Mouse (Mus musculus): ENCODE measurements around the gene Zbtb4. TPM values are rescaled to one million over a fixed set of nuclear protein-coding genes. Genes with fewer than 3 reads are reported as not detected.

The Zbtb4 gene
- total and polyA plus RNA-seq, 3 experiments: 2.4 to 2.7 TPM; not detected in 1

DNA sequence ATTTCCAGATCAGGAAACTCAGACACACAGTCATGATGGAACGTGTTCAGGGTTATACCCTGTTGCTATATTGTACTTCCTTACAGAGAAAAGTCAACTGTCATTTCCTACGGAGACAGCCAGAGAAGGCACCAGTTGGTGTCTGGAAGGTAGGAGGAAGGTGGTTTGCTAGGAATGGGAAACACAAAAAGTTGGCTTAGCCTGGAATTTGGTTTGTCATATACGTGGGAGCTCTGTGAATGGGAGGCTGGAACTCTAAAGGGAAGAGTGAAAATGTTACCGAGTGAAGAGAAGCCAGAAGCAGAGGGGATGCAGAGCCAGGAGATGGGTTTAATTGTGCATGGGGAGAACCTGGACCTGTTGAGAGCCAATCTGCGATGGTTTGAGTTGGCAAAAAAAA is 25.7 kb downstream of the Zbtb4 start:
- Histone ChIP-seq H3K4me1 (ENCODE audit: control insufficient read depth in 1 of 2, insufficient read depth in 2 of 2, low read length in 2 of 2) (peaks cover 3 to 7% of the 10 kb centered on the region in 2 experiments; a peak in 2 of 4 replicates), H3K79me2 (ENCODE audit: control insufficient read depth, insufficient read depth, low read length, poor library complexity) (no peaks in the 10 kb centered on the region), H3K9me3 (replicated peaks; ENCODE audit: insufficient read depth, low read length) (no peaks in the 10 kb centered on the region), H3K9ac (ENCODE audit: control insufficient read depth, low read depth, low read length, poor library complexity, severe bottlenecking) (no peak overlapping the region), H3K36me3 (ENCODE audit: control insufficient read depth in 1 of 2, insufficient read depth in 2 of 2, low read length in 2 of 2) (peaks cover 0 to 4% of the 10 kb centered on the region in 2 experiments; a peak in 2 of 4 replicates), H3K27me3 (ENCODE audit: control insufficient read depth in 1 of 2, insufficient read depth in 2 of 2, low read length in 2 of 2) (no peaks in the 10 kb centered on the region), H3K4me3 (ENCODE audit: control insufficient read depth in 1 of 2, insufficient read depth in 1 of 2, low read depth in 2 of 2, low read length in 2 of 2) (no peak overlapping the region), H3K27ac (ENCODE audit: control insufficient read depth, low read depth, low read length) (no peak overlapping the region)
- no peak for DNase-seq (ENCODE audit: low read depth, low spot score)
- TF ChIP-seq RCOR1 (IDR thresholded peaks at IDR 0.05; ENCODE audit: low read depth, low read length) (no peak), TAL1 (IDR thresholded peaks at IDR 0.05; ENCODE audit: low read length) (no peak), BHLHE40 (IDR thresholded peaks at IDR 0.05; ENCODE audit: borderline replicate concordance, low read depth, low read length) (no peak), E2F4 (IDR thresholded peaks at IDR 0.05; ENCODE audit: borderline replicate concordance, low read depth, low read length) (no peak), MYC (IDR thresholded peaks at IDR 0.05; ENCODE audit: low read depth, low read length) (no peak), RAD21 (IDR thresholded peaks at IDR 0.05; ENCODE audit: low read depth, low read length) (no peak), ETS1 (IDR thresholded peaks at IDR 0.05; ENCODE audit: low read depth, low read length) (no peak), TBP (IDR thresholded peaks at IDR 0.05; ENCODE audit: low read depth, low read length) (no peak), ZMIZ1 (IDR thresholded peaks at IDR 0.05; ENCODE audit: low read depth, low read length) (no peak), ZKSCAN1 (IDR thresholded peaks at IDR 0.05; ENCODE audit: low read depth, low read length) (no peak)

DNA sequence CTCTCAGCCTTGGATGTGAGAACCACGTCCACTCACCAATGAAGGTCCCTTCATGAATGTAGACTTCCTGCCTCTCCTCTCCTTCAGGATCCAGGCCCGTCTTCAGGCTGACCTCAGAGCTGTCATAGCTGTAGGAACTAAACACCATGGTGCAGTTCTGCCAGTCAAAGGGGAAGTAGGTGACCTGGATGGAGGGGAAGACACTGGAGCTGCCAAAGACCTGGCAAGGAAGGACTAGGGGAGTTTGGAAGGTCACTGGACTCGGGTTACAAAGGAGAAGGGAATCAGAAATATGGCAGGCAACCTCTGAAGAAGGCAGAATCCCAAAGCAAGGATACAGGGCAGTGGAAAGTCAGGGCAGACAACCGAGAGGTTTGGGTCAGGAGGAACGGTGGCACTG is 27.7 kb downstream of the Zbtb4 start:
- Histone ChIP-seq H3K9me3 (replicated peaks; ENCODE audit: insufficient read depth, low read length) (no peaks in the 10 kb centered on the region), H3K4me1 (ENCODE audit: control insufficient read depth in 1 of 2, insufficient read depth in 2 of 2, low read length in 2 of 2) (peaks cover 2 to 3% of the 10 kb centered on the region in 2 experiments; a peak in 1 of 4 replicates), H3K79me2 (ENCODE audit: control insufficient read depth, insufficient read depth, low read length, poor library complexity) (no peaks in the 10 kb centered on the region), H3K27me3 (ENCODE audit: control insufficient read depth in 1 of 2, insufficient read depth in 2 of 2, low read length in 2 of 2) (no peaks in the 10 kb centered on the region), H3K9ac (ENCODE audit: control insufficient read depth, low read depth, low read length, poor library complexity, severe bottlenecking) (no peak overlapping the region), H3K36me3 (ENCODE audit: control insufficient read depth in 1 of 2, insufficient read depth in 2 of 2, low read length in 2 of 2) (peaks cover 0 to 4% of the 10 kb centered on the region in 2 experiments; a peak in 1 of 4 replicates), H3K27ac (ENCODE audit: control insufficient read depth, low read depth, low read length) (no peak overlapping the region), H3K4me3 (ENCODE audit: control insufficient read depth in 1 of 2, insufficient read depth in 1 of 2, low read depth in 2 of 2, low read length in 2 of 2) (no peak overlapping the region)
- TF ChIP-seq MYC (IDR thresholded peaks at IDR 0.05; ENCODE audit: low read depth, low read length) (no peak), TBP (IDR thresholded peaks at IDR 0.05; ENCODE audit: low read depth, low read length) (no peak), UBTF (IDR thresholded peaks at IDR 0.05; ENCODE audit: borderline replicate concordance, insufficient read depth, low read depth, low read length) (no peak), RAD21 (IDR thresholded peaks at IDR 0.05; ENCODE audit: low read depth, low read length) (no peak), GABPA (IDR thresholded peaks at IDR 0.05; ENCODE audit: low read depth, low read length) (no peak), KAT2A (conservative IDR thresholded peaks at IDR 0.05; ENCODE audit: low read depth, low read length) (no peak), BHLHE40 (IDR thresholded peaks at IDR 0.05; ENCODE audit: borderline replicate concordance, low read depth, low read length) (no peak), POLR2AphosphoS5 (IDR thresholded peaks at IDR 0.05; ENCODE audit: borderline replicate concordance, low read depth, low read length) (no peak), TAL1 (IDR thresholded peaks at IDR 0.05; ENCODE audit: low read length) (no peak), MEF2A (IDR thresholded peaks at IDR 0.05; ENCODE audit: extremely low read depth, insufficient replicate concordance, low read depth, low read length, poor library complexity, severe bottlenecking) (no peak), NRF1 (IDR thresholded peaks at IDR 0.05; ENCODE audit: insufficient read depth, low read depth, low read length, poor library complexity, severe bottlenecking) (no peak)
- DNase-seq (ENCODE audit: low read depth, low spot score): no peak

Data from MEL (cell line).